Mouse (Mus musculus) ES-Bruce4 (cell line): ENCODE measurements around the gene Ikbke.

Experiments used
- CTCF ChIP-seq: IDR thresholded peaks from one replicate; pipeline ENCODE4 v1.8.1; 2011; ENCODE audit warnings: low read depth, low read length
- EP300 ChIP-seq: IDR thresholded peaks from 2 replicates; pipeline ENCODE4 v1.6.1; 2011; ENCODE audit warnings: low read depth, low read length; ENCODE audit not compliant: insufficient read depth
- POLR2A ChIP-seq: IDR thresholded peaks from one replicate; pipeline ENCODE4 v1.8.1; 2011; ENCODE audit warnings: low read length; ENCODE audit not compliant: insufficient read depth

- no peak for TF ChIP-seq EP300
- TF ChIP-seq CTCF = peak; percentile 39
- TF ChIP-seq POLR2A = no peak
Measured at GRCm38 (mm10) chr1:131274725-131275539, 4.5 kb downstream of the Ikbke start.
